Mouse (Mus musculus) intestine, embryonic 16.5 days (tissue): Measurements from ENCODE around the gene Syne1. TPM values are rescaled to one million over a fixed set of nuclear protein-coding genes. Genes with fewer than 3 reads are reported as not detected.

Source experiments
- ATAC-seq: fragments of 200-750 bp; cut with Nextera tagmentation; 2 replicates; pipeline ENCODE4 v1.8.0; 2017; ENCODE audit warnings: moderate TSS enrichment, moderate library complexity
- H3K27ac ChIP-seq: fragments of 300-500 bp; sonication (generic); 2 replicates; pipeline ENCODE4 v1.5.1; 2014; ENCODE audit warnings: mild to moderate bottlenecking, low read length
- H3K27me3 ChIP-seq: fragments of 300-500 bp; sonication (generic); replicated peaks from 2 replicates; pipeline ENCODE4 v1.6.1; 2014; ENCODE audit warnings: low read length, control low read depth, mixed read lengths; ENCODE audit not compliant: control insufficient read depth, insufficient read depth
- H3K36me3 ChIP-seq: fragments of 300-500 bp; sonication (generic); 2 replicates; pipeline ENCODE4 v1.6.1; 2014; ENCODE audit warnings: low read length, control low read depth; ENCODE audit not compliant: control insufficient read depth, insufficient read depth
- H3K4me1 ChIP-seq: fragments of 300-500 bp; sonication (generic); 2 replicates; pipeline ENCODE4 v1.6.1; 2014; ENCODE audit warnings: low read length, control low read depth, mixed read lengths; ENCODE audit not compliant: control insufficient read depth, insufficient read depth
- H3K4me2 ChIP-seq: fragments of 300-500 bp; sonication (generic); 2 replicates; pipeline ENCODE4 v1.6.1; 2014; ENCODE audit warnings: low read depth, low read length, control low read depth
- H3K4me3 ChIP-seq: fragments of 300-500 bp; sonication (generic); 2 replicates; pipeline ENCODE4 v1.5.1; 2014; ENCODE audit warnings: mild to moderate bottlenecking, low read length
- H3K9ac ChIP-seq: fragments of 300-500 bp; sonication (generic); 2 replicates; pipeline ENCODE4 v1.6.1; 2014; ENCODE audit warnings: low read depth, low read length
- H3K9me3 ChIP-seq: fragments of 300-500 bp; sonication (generic); 2 replicates; pipeline ENCODE4 v1.6.1; 2016; ENCODE audit warnings: low read length, control low read depth; ENCODE audit not compliant: control insufficient read depth
- WGBS: fragments of 180-500 bp; shearing (Covaris S2); extraction: QIAGEN DNeasy Blood & Tissue Kit; methylation state at CpG from one replicate; pipeline ENCODE4 v1.1.7; 2014; 5-methylcytosine and 5-hydroxymethylcytosine counted together
- polyA plus RNA-seq: library from polyadenylated mRNA; unstranded; fragments of >200 nt; fragmentation: Nextera tagmentation; extraction: Ambion mirVana; gene quantifications from 2 replicates; pipeline ENCODE4 v1.2.1, GENCODE M21; 2015

Gene Syne1
- polyA plus RNA-seq, 1 experiment from 2014 or later, result 4.7 TPM

- H3K27ac ChIP-seq, result no peak overlapping the region
- no peaks in the 10 kb centered on the region for H3K4me1 ChIP-seq
- H3K4me3 ChIP-seq, result no peak overlapping the region
- H3K9me3 ChIP-seq, result no peaks in the 10 kb centered on the region
- H3K9ac ChIP-seq, result no peak overlapping the region
- WGBS, result 87% methylated on average over 7 of the region's 7 CpGs
- peaks cover 6% of the 10 kb centered on the region for H3K36me3 ChIP-seq
- no peak for ATAC-seq
- no peaks in the 10 kb centered on the region for H3K27me3 ChIP-seq
- H3K4me2 ChIP-seq, result no peak overlapping the region
Measured at GRCm38 (mm10) chr10:5045213-5045612, 506.1 kb downstream of the Syne1 start.

GRCm38 (mm10) chr10:5044481-5044880, 506.8 kb downstream of the Syne1 start:
- no peaks in the 10 kb centered on the region for H3K27me3 ChIP-seq
- H3K4me1 ChIP-seq, result no peaks in the 10 kb centered on the region
- 88% methylated on average over 8 of the region's 8 CpGs for WGBS
- ATAC-seq, result no peak
- no peak overlapping the region for H3K27ac ChIP-seq
- peaks cover 6% of the 10 kb centered on the region for H3K36me3 ChIP-seq
- H3K9me3 ChIP-seq, result no peaks in the 10 kb centered on the region
- H3K4me2 ChIP-seq, result no peak overlapping the region
- no peak overlapping the region for H3K9ac ChIP-seq
- no peak overlapping the region for H3K4me3 ChIP-seq

GRCm38 (mm10) chr10:5041254-5041653, 510.0 kb downstream of the Syne1 start:
- H3K9ac ChIP-seq, result no peak overlapping the region
- H3K36me3 ChIP-seq, result peaks cover 3% of the 10 kb centered on the region
- H3K4me1 ChIP-seq, result no peaks in the 10 kb centered on the region
- H3K4me3 ChIP-seq, result no peak overlapping the region
- H3K9me3 ChIP-seq, result no peaks in the 10 kb centered on the region
- H3K4me2 ChIP-seq, result no peak overlapping the region
- ATAC-seq, result no peak
- H3K27ac ChIP-seq, result no peak overlapping the region
- 76% methylated on average over 8 of the region's 8 CpGs for WGBS
- H3K27me3 ChIP-seq, result no peaks in the 10 kb centered on the region

DNA sequence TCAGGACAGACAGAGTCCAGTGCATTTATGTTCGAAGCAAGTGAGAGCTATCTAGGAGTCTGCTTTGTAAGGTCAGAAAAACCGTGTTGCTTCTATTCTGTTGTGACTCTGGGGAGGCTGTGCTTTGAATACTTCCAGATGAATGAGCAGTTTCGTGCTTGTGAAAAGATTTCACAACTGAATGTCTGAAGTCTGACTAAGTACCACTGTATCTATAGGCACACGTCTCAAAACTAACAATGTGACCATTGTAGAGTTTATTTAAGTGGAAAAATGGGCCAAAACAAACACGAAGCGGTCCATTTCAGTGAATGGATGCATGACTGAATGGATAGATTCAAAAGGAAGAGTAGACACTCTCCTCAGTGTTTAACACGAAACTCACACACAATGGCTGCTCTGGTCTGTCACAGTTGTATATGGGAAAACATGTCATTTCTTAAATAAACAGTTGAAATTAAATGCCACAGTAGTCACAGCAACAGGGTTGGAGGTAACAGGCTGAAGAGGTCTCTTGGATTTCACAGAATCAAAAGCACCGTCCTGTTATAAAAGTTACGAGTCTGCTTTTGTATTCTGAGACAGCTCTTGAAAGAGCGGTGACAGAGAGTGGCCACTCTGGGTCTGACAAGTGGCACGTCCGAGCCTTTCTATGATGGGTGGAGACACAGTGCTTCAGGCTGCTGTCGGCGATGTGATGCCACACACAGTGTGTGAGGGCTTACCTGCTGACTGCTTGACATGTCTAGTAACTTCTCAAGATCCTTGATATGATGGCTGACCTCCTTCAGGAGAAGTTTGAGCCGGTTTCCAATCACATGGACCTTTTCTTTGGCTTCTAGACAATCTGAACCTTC, 518.9 kb downstream of the Syne1 start:
- H3K36me3 ChIP-seq, result 0 out of 2 replicates have a peak, but pooled peaks cover 3% of the 10 kb centered on the region
- no peaks in the 10 kb centered on the region for H3K27me3 ChIP-seq
- no peak overlapping the region for H3K9ac ChIP-seq
- 81% methylated on average over 15 of the region's 15 CpGs for WGBS
- H3K4me1 ChIP-seq, result no peaks in the 10 kb centered on the region
- no peak overlapping the region for H3K4me3 ChIP-seq
- no peak overlapping the region for H3K27ac ChIP-seq
- H3K9me3 ChIP-seq, result no peaks in the 10 kb centered on the region
- no peak overlapping the region for H3K4me2 ChIP-seq
- no peak for ATAC-seq

DNA sequence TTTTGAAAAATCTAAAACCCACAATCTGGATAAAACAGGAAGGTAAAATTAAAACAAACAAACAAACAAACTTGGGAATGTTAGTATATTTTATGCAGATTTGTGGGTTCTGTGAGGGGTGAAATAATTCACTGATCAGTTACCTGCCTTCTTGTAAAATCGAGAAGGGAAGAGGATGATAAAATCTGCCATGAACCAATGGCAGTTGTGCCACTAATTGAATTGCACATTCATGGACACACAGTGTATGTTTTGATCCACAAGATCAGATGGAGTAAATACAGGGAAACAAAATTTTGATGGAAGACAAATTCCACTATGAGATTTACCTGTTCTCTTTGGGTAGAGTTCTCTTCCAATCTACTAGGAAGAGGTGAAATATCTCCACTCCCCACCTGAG, 521.4 kb downstream of the Syne1 start:
- Histone ChIP-seq H3K9me3 (no peaks in the 10 kb centered on the region), H3K9ac (no peak overlapping the region), H3K4me3 (no peak overlapping the region), H3K36me3 (0 out of 2 replicates have a peak, but pooled peaks cover 3% of the 10 kb centered on the region), H3K27me3 (no peaks in the 10 kb centered on the region), H3K27ac (no peak overlapping the region), H3K4me2 (no peak overlapping the region), H3K4me1 (no peaks in the 10 kb centered on the region)
- ATAC-seq, result no peak
- 86% methylated on average over 1 of the region's 1 CpGs for WGBS

DNA sequence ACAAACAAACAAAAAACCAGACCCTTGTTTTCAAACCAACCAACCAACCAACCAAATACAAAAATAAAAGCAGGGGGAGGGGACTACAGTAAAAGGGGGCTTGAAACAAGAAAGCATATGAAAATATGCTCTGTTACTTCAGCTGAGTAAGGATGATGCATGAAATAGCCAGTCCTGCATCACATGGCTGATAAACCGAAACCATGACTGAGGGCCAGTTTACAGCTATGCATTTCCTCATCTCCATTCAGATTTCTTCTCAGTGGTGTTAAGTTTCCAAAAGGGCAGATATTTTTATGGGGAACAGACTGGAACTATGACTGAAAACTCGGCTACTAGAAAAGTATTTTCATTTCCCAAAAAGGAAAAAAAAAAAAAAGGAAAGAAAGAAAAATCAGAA, 522.1 kb downstream of the Syne1 start:
- Histone ChIP-seq H3K4me1 (no peaks in the 10 kb centered on the region), H3K36me3 (0 out of 2 replicates have a peak, but pooled peaks cover 3% of the 10 kb centered on the region), H3K4me2 (no peak overlapping the region), H3K27ac (no peak overlapping the region), H3K9me3 (no peaks in the 10 kb centered on the region), H3K9ac (no peak overlapping the region), H3K27me3 (no peaks in the 10 kb centered on the region), H3K4me3 (no peak overlapping the region)
- 75% methylated on average over 2 of the region's 2 CpGs for WGBS
- no peak for ATAC-seq

DNA sequence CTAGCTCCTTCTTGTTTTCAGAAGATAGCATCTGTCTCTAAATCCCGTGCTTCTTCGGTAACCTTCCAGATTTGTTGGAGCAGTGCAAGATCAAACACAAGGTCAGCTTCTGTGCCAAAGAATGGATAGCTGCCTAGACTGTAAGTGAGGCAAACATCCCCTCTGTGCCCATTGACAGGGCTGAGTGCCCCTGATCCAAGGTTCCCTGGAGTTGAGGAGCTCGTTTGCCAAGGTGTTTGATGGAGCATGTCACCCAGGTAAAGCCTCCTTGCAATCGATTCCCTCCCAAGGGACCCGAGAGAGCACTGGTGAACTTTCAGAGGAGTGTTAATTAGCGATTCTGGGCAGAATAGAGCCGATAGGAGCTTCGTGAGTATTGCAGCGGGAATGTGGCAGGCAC, 523.0 kb downstream of the Syne1 start:
- no peak overlapping the region for H3K4me2 ChIP-seq
- H3K4me3 ChIP-seq, result no peak overlapping the region
- no peak for ATAC-seq
- no peaks in the 10 kb centered on the region for H3K9me3 ChIP-seq
- no peak overlapping the region for H3K27ac ChIP-seq
- H3K4me1 ChIP-seq, result no peaks in the 10 kb centered on the region
- H3K27me3 ChIP-seq, result no peaks in the 10 kb centered on the region
- H3K36me3 ChIP-seq, result 0 out of 2 replicates have a peak, but pooled peaks cover 3% of the 10 kb centered on the region
- no peak overlapping the region for H3K9ac ChIP-seq
- 87% methylated on average over 9 of the region's 9 CpGs for WGBS

DNA sequence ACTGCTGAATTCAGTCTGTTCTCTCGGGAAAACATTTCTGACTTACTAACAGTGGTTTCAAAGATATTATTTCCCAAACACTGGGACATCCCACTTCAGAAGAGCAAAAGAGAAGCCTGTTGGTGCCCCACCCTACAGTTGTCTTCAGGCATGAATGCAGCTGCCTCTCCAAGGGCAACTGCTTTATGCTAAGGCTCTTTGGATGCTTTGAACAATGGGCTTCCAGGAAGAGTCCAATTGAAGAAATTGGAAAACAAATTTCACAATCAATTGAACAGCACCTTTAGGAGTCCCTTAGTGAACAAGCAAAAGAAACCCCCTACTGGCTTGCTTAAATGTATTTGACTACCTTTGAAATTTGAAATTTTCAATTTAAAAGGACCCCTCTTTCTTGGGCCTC, 524.1 kb downstream of the Syne1 start:
- Histone ChIP-seq H3K36me3 (0 out of 2 replicates have a peak, but pooled peaks cover 3% of the 10 kb centered on the region), H3K27ac (no peak overlapping the region), H3K27me3 (no peaks in the 10 kb centered on the region), H3K4me2 (no peak overlapping the region), H3K4me3 (no peak overlapping the region), H3K9me3 (no peaks in the 10 kb centered on the region), H3K4me1 (no peaks in the 10 kb centered on the region), H3K9ac (no peak overlapping the region)
- no peak for ATAC-seq
- 90% methylated on average over 1 of the region's 1 CpGs for WGBS

GRCm38 (mm10) chr10:5025906-5026305, 525.4 kb downstream of the Syne1 start:
- ATAC-seq, result no peak
- Histone ChIP-seq H3K4me2 (no peak overlapping the region), H3K36me3 (0 out of 2 replicates have a peak, but pooled peaks cover 3% of the 10 kb centered on the region), H3K27ac (no peak overlapping the region), H3K9ac (no peak overlapping the region), H3K27me3 (no peaks in the 10 kb centered on the region), H3K9me3 (no peaks in the 10 kb centered on the region), H3K4me3 (no peak overlapping the region), H3K4me1 (no peaks in the 10 kb centered on the region)
- 96% methylated on average over 4 of the region's 4 CpGs for WGBS
